Mouse (Mus musculus): ENCODE results near the gene Des. TPM values are rescaled to one million over a fixed set of nuclear protein-coding genes. Genes with fewer than 3 reads are reported as not detected.

Des gene
- polyA plus RNA-seq, 1 experiment from 2014 or later: 5.1 TPM

GRCm38 (mm10) chr1:75357261-75357660, 2.9 kb upstream of the Des start:
- H3K27ac ChIP-seq: no peak overlapping the region
- no peak for ATAC-seq (ENCODE audit: low read depth)
- 54% methylated on average over 7 of the region's 7 CpGs for WGBS (ENCODE audit: insufficient replicate concordance)
- DNase-seq: no peak
- H3K9ac ChIP-seq: no peak overlapping the region
- no peaks in the 10 kb centered on the region for H3K9me3 ChIP-seq (replicated peaks)
- H3K4me1 ChIP-seq (replicated peaks): 0 out of 2 replicates have a peak, but pooled peaks cover 8% of the 10 kb centered on the region
- no peak overlapping the region for H3K4me2 ChIP-seq
- H3K4me3 ChIP-seq (replicated peaks): no peak overlapping the region
- no peaks in the 10 kb centered on the region for H3K36me3 ChIP-seq
- peaks cover 50% of the 10 kb centered on the region for H3K27me3 ChIP-seq

- H3K27ac ChIP-seq: no peak overlapping the region
Observed at GRCm38 (mm10) chr1:75358009-75358408, 2.1 kb upstream of the Des start.

GRCm38 (mm10) chr1:75359346-75359745, 783 bp upstream of the Des start:
- Histone ChIP-seq H3K27ac (no peak overlapping the region), H3K4me1 (replicated peaks) (0 out of 2 replicates have a peak, but pooled peaks cover 8% of the 10 kb centered on the region), H3K4me3 (replicated peaks) (no peak overlapping the region), H3K36me3 (no peaks in the 10 kb centered on the region), H3K9me3 (replicated peaks) (no peaks in the 10 kb centered on the region), H3K27me3 (peaks cover 60% of the 10 kb centered on the region), H3K9ac (no peak overlapping the region), H3K4me2 (no peak overlapping the region)
- no peak for ATAC-seq (ENCODE audit: low read depth)
- no peak for DNase-seq
- WGBS (ENCODE audit: insufficient replicate concordance): 62% methylated on average over 13 of the region's 13 CpGs

More at GRCm38 (mm10) chr1:75358009-75358408, 2.1 kb upstream of the Des start:
- H3K9ac ChIP-seq: no peak overlapping the region
- no peaks in the 10 kb centered on the region for H3K36me3 ChIP-seq
- 0 out of 2 replicates have a peak, but pooled peaks cover 8% of the 10 kb centered on the region for H3K4me1 ChIP-seq (replicated peaks)
- ATAC-seq (ENCODE audit: low read depth): no peak
- 62% methylated on average over 4 of the region's 4 CpGs for WGBS (ENCODE audit: insufficient replicate concordance)
- no peak for DNase-seq
- no peak overlapping the region for H3K4me3 ChIP-seq (replicated peaks)
- H3K4me2 ChIP-seq: no peak overlapping the region
- no peaks in the 10 kb centered on the region for H3K9me3 ChIP-seq (replicated peaks)
- H3K27me3 ChIP-seq: peaks cover 54% of the 10 kb centered on the region

- Histone ChIP-seq H3K9me3 (replicated peaks) (no peaks in the 10 kb centered on the region), H3K4me2 (0 out of 2 replicates have a peak overlapping the region, but pooled peaks have one; percentile 48), H3K4me1 (replicated peaks) (0 out of 2 replicates have a peak, but pooled peaks cover 8% of the 10 kb centered on the region), H3K9ac (no peak overlapping the region), H3K27ac (no peak overlapping the region), H3K4me3 (replicated peaks) (no peak overlapping the region), H3K27me3 (peaks cover 60% of the 10 kb centered on the region), H3K36me3 (no peaks in the 10 kb centered on the region)
- DNase-seq (no peak), ATAC-seq (ENCODE audit: low read depth) (no peak)
- 37% methylated on average over 4 of the region's 4 CpGs for WGBS (ENCODE audit: insufficient replicate concordance)
Observed at GRCm38 (mm10) chr1:75361123-75361522, 994 bp downstream of the Des start.

GRCm38 (mm10) chr1:75361750-75362149, 1.6 kb downstream of the Des start:
- H3K4me3 ChIP-seq (replicated peaks): no peak overlapping the region
- 19% methylated on average over 4 of the region's 4 CpGs for WGBS (ENCODE audit: insufficient replicate concordance)
- H3K27ac ChIP-seq: no peak overlapping the region
- H3K9ac ChIP-seq: no peak overlapping the region
- DNase-seq: no peak
- H3K9me3 ChIP-seq (replicated peaks): no peaks in the 10 kb centered on the region
- H3K27me3 ChIP-seq: peaks cover 60% of the 10 kb centered on the region
- ATAC-seq (ENCODE audit: low read depth): no peak
- 0 out of 2 replicates have a peak, but pooled peaks cover 8% of the 10 kb centered on the region for H3K4me1 ChIP-seq (replicated peaks)
- no peak overlapping the region for H3K4me2 ChIP-seq
- H3K36me3 ChIP-seq: no peaks in the 10 kb centered on the region

- 30% methylated on average over 3 of the region's 3 CpGs for WGBS (ENCODE audit: insufficient replicate concordance)
- H3K27me3 ChIP-seq: peaks cover 47% of the 10 kb centered on the region
- H3K36me3 ChIP-seq: no peaks in the 10 kb centered on the region
- no peak overlapping the region for H3K4me2 ChIP-seq
- H3K9ac ChIP-seq: no peak overlapping the region
- DNase-seq (no peak), ATAC-seq (ENCODE audit: low read depth) (no peak)
- 0 out of 2 replicates have a peak, but pooled peaks cover 8% of the 10 kb centered on the region for H3K4me1 ChIP-seq (replicated peaks)
- no peak overlapping the region for H3K4me3 ChIP-seq (replicated peaks)
- no peak overlapping the region for H3K27ac ChIP-seq
- H3K9me3 ChIP-seq (replicated peaks): no peaks in the 10 kb centered on the region
Observed at GRCm38 (mm10) chr1:75363868-75364267, 3.7 kb downstream of the Des start.

GRCm38 (mm10) chr1:75365510-75366137, 5.5 kb downstream of the Des start:
- H3K27me3 ChIP-seq: peaks cover 44% of the 10 kb centered on the region
- no peak overlapping the region for H3K9ac ChIP-seq
- ATAC-seq (ENCODE audit: low read depth): no peak
- no peak overlapping the region for H3K27ac ChIP-seq
- H3K4me1 ChIP-seq (replicated peaks): peaks cover 16% of the 10 kb centered on the region
- 63% methylated on average over 14 of the region's 14 CpGs for WGBS (ENCODE audit: insufficient replicate concordance)
- no peak for DNase-seq
- no peak overlapping the region for H3K4me2 ChIP-seq
- no peak overlapping the region for H3K4me3 ChIP-seq (replicated peaks)
- no peaks in the 10 kb centered on the region for H3K36me3 ChIP-seq
- no peaks in the 10 kb centered on the region for H3K9me3 ChIP-seq (replicated peaks)

- ATAC-seq (ENCODE audit: low read depth) (0 out of 2 replicates have a peak, but pooled peaks have one; percentile 39), DNase-seq (no peak)
- no peak overlapping the region for H3K4me3 ChIP-seq (replicated peaks)
- peaks cover 11% of the 10 kb centered on the region for H3K4me1 ChIP-seq (replicated peaks)
- no peak overlapping the region for H3K27ac ChIP-seq
- H3K4me2 ChIP-seq: peak overlapping the region; percentile 14; the same call in 1 of the 2 replicates
- peak overlapping the region; percentile 5; the same call in 1 of the 2 replicates for H3K9ac ChIP-seq
- no peaks in the 10 kb centered on the region for H3K36me3 ChIP-seq
- WGBS (ENCODE audit: insufficient replicate concordance): 31% methylated on average over 25 of the region's 25 CpGs
- H3K9me3 ChIP-seq (replicated peaks): no peaks in the 10 kb centered on the region
- peaks cover 34% of the 10 kb centered on the region for H3K27me3 ChIP-seq
Observed at GRCm38 (mm10) chr1:75369360-75369983, 9.3 kb downstream of the Des start.

- DNase-seq: no peak
- H3K9ac ChIP-seq: peak overlapping the region; percentile 5; the same call in 1 of the 2 replicates
- peak overlapping the region; percentile 11; the same call in 1 of the 2 replicates for H3K27ac ChIP-seq
- peak overlapping the region; percentile 14; the same call in 1 of the 2 replicates for H3K4me2 ChIP-seq
- 48% methylated on average over 13 of the region's 13 CpGs for WGBS (ENCODE audit: insufficient replicate concordance)
- peak; percentile 75 for ATAC-seq (ENCODE audit: low read depth)
- no peaks in the 10 kb centered on the region for H3K36me3 ChIP-seq
- H3K4me1 ChIP-seq (replicated peaks): peaks cover 11% of the 10 kb centered on the region
- H3K4me3 ChIP-seq (replicated peaks): no peak overlapping the region
- peaks cover 40% of the 10 kb centered on the region for H3K27me3 ChIP-seq
- no peaks in the 10 kb centered on the region for H3K9me3 ChIP-seq (replicated peaks)
Observed at GRCm38 (mm10) chr1:75369984-75370660, 10.0 kb downstream of the Des start.

GRCm38 (mm10) chr1:75371317-75372095, 11.4 kb downstream of the Des start:
- no peaks in the 10 kb centered on the region for H3K9me3 ChIP-seq (replicated peaks)
- peaks cover 16% of the 10 kb centered on the region for H3K4me1 ChIP-seq (replicated peaks)
- WGBS (ENCODE audit: insufficient replicate concordance): 44% methylated on average over 13 of the region's 13 CpGs
- H3K4me2 ChIP-seq: no peak overlapping the region
- DNase-seq: no peak
- no peak overlapping the region for H3K27ac ChIP-seq
- H3K4me3 ChIP-seq (replicated peaks): no peak overlapping the region
- ATAC-seq (ENCODE audit: low read depth): no peak
- no peak overlapping the region for H3K9ac ChIP-seq
- H3K36me3 ChIP-seq: no peaks in the 10 kb centered on the region
- peaks cover 53% of the 10 kb centered on the region for H3K27me3 ChIP-seq

GRCm38 (mm10) chr1:75372450-75372849, 12.3 kb downstream of the Des start:
- H3K27me3 ChIP-seq: peaks cover 58% of the 10 kb centered on the region
- no peak overlapping the region for H3K9ac ChIP-seq
- no peak for DNase-seq
- H3K27ac ChIP-seq: no peak overlapping the region
- H3K36me3 ChIP-seq: no peaks in the 10 kb centered on the region
- H3K4me2 ChIP-seq: no peak overlapping the region
- no peak overlapping the region for H3K4me3 ChIP-seq (replicated peaks)
- no peaks in the 10 kb centered on the region for H3K9me3 ChIP-seq (replicated peaks)
- 62% methylated on average over 3 of the region's 3 CpGs for WGBS (ENCODE audit: insufficient replicate concordance)
- H3K4me1 ChIP-seq (replicated peaks): peaks cover 16% of the 10 kb centered on the region
- no peak for ATAC-seq (ENCODE audit: low read depth)
